Mouse (Mus musculus) heart, adult 2 months (tissue): ENCODE measurements around the gene Chrna7. TPM values are rescaled to one million over a fixed set of nuclear protein-coding genes. Genes with fewer than 3 reads are reported as not detected.

Experiments
- DNase-seq, 2 experiments: peaks; one replicate each; pipeline ENCODE4 v3.0.0; 2021
- H3K27ac ChIP-seq: fragments of 200-600 bp; 2 replicates; pipeline ENCODE4 v1.8.1; 2022
- H3K27me3 ChIP-seq: fragments of 200-500 bp; 2 replicates; pipeline ENCODE4 v1.6.1; 2012; ENCODE audit warnings: mild to moderate bottlenecking, low read length, inconsistent platforms, mixed read lengths; ENCODE audit not compliant: control insufficient read depth, insufficient read depth
- H3K36me3 ChIP-seq: fragments of 200-500 bp; 2 replicates; pipeline ENCODE4 v1.6.1; 2012; ENCODE audit warnings: low read length, inconsistent platforms; ENCODE audit not compliant: control insufficient read depth, insufficient read depth
- H3K4me1 ChIP-seq: fragments of 200-500 bp; 2 replicates; pipeline ENCODE4 v1.6.1; 2011; ENCODE audit warnings: low read length; ENCODE audit not compliant: control insufficient read depth, insufficient read depth
- H3K4me3 ChIP-seq: fragments of 200-600 bp; 2 replicates; pipeline ENCODE4 v1.8.1; 2022
- H3K79me2 ChIP-seq: fragments of 200-500 bp; replicated peaks from 2 replicates; pipeline ENCODE4 v1.6.1; 2012; ENCODE audit warnings: mild to moderate bottlenecking, inconsistent platforms, low read length, moderate library complexity, mixed read lengths; ENCODE audit not compliant: control insufficient read depth, insufficient read depth
- H3K9ac ChIP-seq: fragments of 200-500 bp; 2 replicates; pipeline ENCODE4 v1.6.1; 2012; ENCODE audit warnings: low read depth, mild to moderate bottlenecking, control low read depth, inconsistent platforms, low read length, mixed read lengths
- CTCF ChIP-seq: fragments of 200-600 bp; IDR thresholded peaks from 2 replicates; pipeline ENCODE4 v1.8.1; 2022; ENCODE audit warnings: antibody characterized with exemption, mild to moderate bottlenecking, moderate library complexity
- EP300 ChIP-seq: fragments of 200-500 bp; IDR thresholded peaks from 2 replicates; pipeline ENCODE4 v1.6.1; 2011; ENCODE audit warnings: low read depth, low read length, control low read depth; ENCODE audit not compliant: insufficient read depth
- POLR2A ChIP-seq: fragments of 200-500 bp; IDR thresholded peaks from 2 replicates; pipeline ENCODE4 v1.6.1; 2011; ENCODE audit warnings: mild to moderate bottlenecking, low read depth, low read length, control low read depth; ENCODE audit not compliant: insufficient read depth
- WGBS: fragments of 180-500 bp; shearing (Covaris S2); methylation state at CpG from one replicate; pipeline ENCODE4 v1.1.7; 2018; 5-methylcytosine and 5-hydroxymethylcytosine counted together
- intact Hi-C: fragments of 180-260 bp; cut with DNase I; formaldehyde crosslinking; loops from one replicate; pipeline ENCODE4 v1.15.1; 2025
- long read RNA-seq: library from polyadenylated mRNA; stranded (forward); transcript quantifications from one replicate; pipeline ENCODE4 v2.0.0, GENCODE M21; 2021
- polyA plus RNA-seq: library from polyadenylated mRNA; depleted of rRNA; stranded (reverse); fragments of >200 nt; gene quantifications from 2 replicates; pipeline ENCODE4 v1.2.3, GENCODE M21; 2012; rRNA removed
- total RNA-seq, 2 experiments: library from RNA; stranded (reverse); gene quantifications; 2 replicates each; pipeline ENCODE4 v1.2.3; 2021

Gene Chrna7
- total RNA-seq (not detected), polyA plus RNA-seq (0.06 and 0.09 TPM in 2 replicates)
- long read RNA-seq = 0 reads

DNA sequence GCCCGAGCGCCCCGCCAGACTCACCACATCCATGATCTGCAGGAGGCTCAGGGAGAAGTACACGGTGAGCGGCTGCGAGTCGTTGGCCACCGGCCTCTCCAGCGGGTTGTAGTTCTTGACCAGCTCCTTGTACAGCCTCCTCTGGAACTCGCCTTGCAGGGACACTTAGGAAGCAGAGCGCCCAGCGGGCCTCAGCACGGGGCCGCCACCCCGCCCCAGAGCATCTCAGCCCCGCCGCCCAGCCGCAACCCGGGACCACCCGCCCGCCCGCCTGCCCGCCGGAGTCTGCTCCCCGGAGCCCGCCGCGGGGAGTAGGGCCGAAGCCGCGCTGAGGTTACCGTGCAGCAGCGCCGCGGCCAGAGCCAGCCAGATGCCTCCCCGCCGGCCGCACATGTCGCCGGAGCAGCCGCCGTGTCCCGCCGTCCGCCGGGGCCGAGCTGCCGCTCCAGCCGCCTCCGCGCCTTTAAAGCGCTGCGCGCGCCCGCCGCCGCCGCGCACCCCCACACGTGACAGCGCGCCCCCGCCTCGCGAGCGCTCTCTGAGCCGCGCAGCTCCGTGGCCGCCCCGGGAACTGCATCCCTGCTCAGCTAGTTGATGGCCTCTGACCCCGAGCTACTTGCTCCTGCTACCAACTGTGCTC, at the start of gene Chrna7:
Gene Chrna7 (minus strand): TSS at position 486 of the 640 bp plus-strand sequence.
- WGBS = 2% methylated on average over 71 of the region's 73 CpGs
- Histone ChIP-seq H3K79me2 (no peaks in the 10 kb centered on the region), H3K4me3 (peak within 1 kb of the TSS; percentile 32), H3K4me1 (no peaks in the 10 kb centered on the region; the same call in 1 of the 2 replicates), H3K27me3 (no peaks in the 10 kb centered on the region), H3K36me3 (no peaks in the 10 kb centered on the region), H3K27ac (no peak within 1 kb of the TSS), H3K9ac (peak within 1 kb of the TSS; percentile 55; the same call in 1 of the 2 replicates)
- TF ChIP-seq EP300 (no peak), CTCF (peak; percentile 80), POLR2A (no peak)
- intact Hi-C loops = no loop called here
- peak; percentile 70 to 78 for DNase-seq

DNA sequence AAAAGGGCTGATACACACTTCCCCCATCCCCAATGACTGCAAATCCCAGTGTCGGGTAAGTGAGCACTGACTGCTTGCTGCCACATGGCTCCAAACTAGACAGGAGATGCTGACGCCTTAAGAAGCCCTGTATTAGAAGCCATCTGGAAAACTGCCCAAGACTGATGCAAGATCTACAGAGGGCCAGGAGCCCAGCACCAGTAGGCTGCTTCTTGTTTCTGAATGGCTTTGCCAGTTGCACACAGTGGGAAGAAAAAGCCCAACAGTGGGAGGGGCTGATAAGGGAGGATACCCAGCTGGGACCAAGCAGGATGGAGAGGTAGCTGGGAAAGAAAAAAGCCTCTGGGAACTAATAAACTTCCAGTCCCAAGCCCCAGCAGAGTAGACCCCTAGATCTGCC, 37.0 kb upstream of the Chrna7 start:
- WGBS = 53% methylated on average over 2 of the region's 2 CpGs
- intact Hi-C loops = no loop called here
- H3K79me2 ChIP-seq = no peaks in the 10 kb centered on the region
- TF ChIP-seq POLR2A (no peak), EP300 (no peak), CTCF (no peak)
- H3K4me1 ChIP-seq = no peaks in the 10 kb centered on the region
- no peaks in the 10 kb centered on the region for H3K36me3 ChIP-seq
- H3K9ac ChIP-seq = no peak overlapping the region
- DNase-seq = no peak
- H3K4me3 ChIP-seq = no peak overlapping the region
- no peak overlapping the region for H3K27ac ChIP-seq
- H3K27me3 ChIP-seq = no peaks in the 10 kb centered on the region

DNA sequence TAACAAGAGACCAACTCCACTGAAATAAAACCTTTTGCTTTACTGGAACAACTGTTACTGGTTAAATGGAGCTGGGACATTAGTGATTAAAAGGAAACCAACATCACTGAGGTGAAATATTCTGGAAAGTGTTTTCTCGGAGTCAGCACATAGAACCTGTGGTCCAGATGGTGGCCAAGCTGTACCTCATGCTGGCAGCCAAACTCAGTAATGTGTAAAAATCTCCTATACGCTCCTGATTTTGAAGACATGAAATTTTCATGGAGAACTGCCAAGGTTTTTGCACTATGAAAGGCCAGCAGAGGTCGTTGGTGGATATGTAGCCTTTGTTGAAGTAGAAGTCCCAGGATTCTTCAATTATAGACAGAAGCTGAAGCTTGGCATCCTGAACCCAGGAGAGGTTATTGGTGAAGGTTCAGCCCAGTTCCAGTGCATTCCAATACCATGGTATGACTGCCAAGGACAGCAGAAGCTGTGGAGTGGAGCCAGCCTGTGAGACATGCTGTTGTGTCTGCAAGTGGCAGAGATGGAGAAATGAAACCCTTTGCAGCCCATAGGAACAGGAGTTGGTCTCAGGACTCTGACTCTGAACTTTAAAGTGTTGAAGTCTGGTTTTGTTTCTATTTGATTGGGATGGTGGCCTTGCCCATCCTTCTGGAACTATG, 25.6 kb upstream of the Chrna7 start:
- intact Hi-C loops = no loop called here
- no peak overlapping the region for H3K27ac ChIP-seq
- 62% methylated on average over 3 of the region's 3 CpGs for WGBS
- H3K27me3 ChIP-seq = no peaks in the 10 kb centered on the region
- TF ChIP-seq CTCF = no peak
- TF ChIP-seq EP300 = no peak
- TF ChIP-seq POLR2A = no peak
- no peak overlapping the region for H3K9ac ChIP-seq
- no peak for DNase-seq
- no peaks in the 10 kb centered on the region for H3K79me2 ChIP-seq
- H3K36me3 ChIP-seq = no peaks in the 10 kb centered on the region
- no peak overlapping the region for H3K4me3 ChIP-seq
- no peaks in the 10 kb centered on the region for H3K4me1 ChIP-seq

DNA sequence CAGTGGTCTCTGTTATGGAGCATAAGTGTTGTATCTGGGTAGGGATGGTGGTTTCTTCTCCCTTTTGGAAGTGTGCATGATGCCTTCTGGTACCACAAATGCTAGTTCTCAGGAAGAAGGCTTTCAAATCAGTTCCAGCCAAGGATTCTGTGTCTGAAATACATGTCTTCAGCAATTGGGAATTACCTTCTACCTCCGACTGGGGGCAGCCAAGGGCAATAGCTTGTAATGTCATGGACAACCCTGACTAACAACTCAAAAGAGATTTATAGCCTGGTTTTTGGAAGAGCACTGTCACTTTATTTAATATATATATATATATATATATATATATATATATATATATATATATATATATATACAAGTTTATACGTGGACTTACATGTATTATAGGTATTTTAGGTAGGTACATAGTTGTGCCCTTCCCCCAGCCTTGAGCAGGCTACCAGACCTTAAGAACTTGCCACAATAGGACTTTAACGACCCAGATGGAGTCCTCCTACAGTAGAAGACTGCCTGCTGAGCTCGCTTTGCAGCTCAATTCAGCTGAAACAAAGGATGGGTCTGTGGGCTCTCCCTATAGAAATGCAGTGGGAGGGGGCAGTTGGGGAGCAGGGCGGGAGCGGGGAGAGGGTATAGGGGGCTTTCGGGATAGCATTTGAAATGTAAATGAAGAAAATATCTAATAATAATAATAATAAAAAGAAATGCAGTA, 12.9 kb upstream of the Chrna7 start:
- TF ChIP-seq EP300 (no peak), POLR2A (no peak), CTCF (no peak)
- intact Hi-C loops = no loop called here

DNA sequence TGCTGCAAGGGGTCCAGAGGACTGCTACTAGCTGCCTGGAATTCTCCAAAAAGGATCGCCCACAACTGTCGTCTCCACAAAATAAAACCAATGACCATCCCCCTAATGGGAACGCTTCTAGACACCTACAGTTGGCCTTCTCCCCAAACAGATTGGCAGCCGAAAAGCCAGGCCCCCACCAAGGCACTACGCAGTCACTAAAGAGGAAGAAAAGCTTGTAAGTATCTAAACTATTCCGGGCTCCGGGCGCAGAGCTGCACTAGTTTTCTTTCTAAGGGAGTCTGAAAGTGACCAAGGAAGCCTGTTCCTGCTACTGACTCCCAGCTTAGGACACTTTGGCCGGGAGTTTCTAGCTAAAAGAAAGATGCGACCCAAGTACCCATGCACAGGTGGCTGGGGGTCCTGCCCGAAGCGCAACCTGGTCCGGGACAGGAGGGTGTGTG, 707 bp downstream of the Chrna7 start:
- no peaks in the 10 kb centered on the region for H3K79me2 ChIP-seq
- no peak for DNase-seq
- H3K27ac ChIP-seq = no peak overlapping the region
- no peaks in the 10 kb centered on the region for H3K27me3 ChIP-seq
- no peaks in the 10 kb centered on the region for H3K36me3 ChIP-seq
- peak overlapping the region; percentile 32 for H3K4me3 ChIP-seq
- H3K4me1 ChIP-seq = no peaks in the 10 kb centered on the region; the same call in 1 of the 2 replicates
- 2% methylated on average over 13 of the region's 13 CpGs for WGBS
- intact Hi-C loops = no loop called here
- no peak overlapping the region for H3K9ac ChIP-seq
- TF ChIP-seq CTCF = no peak
- TF ChIP-seq POLR2A = no peak
- no peak for TF ChIP-seq EP300

More for the DNA sequence above, 12.9 kb upstream of the Chrna7 start:
- no peaks in the 10 kb centered on the region for H3K36me3 ChIP-seq
- no peaks in the 10 kb centered on the region for H3K27me3 ChIP-seq
- no peaks in the 10 kb centered on the region for H3K4me1 ChIP-seq
- H3K9ac ChIP-seq = no peak overlapping the region
- H3K4me3 ChIP-seq = no peak overlapping the region
- H3K79me2 ChIP-seq = no peaks in the 10 kb centered on the region
- no peak overlapping the region for H3K27ac ChIP-seq
- DNase-seq = no peak
- WGBS = 35% methylated on average over 7 of the region's 7 CpGs

DNA sequence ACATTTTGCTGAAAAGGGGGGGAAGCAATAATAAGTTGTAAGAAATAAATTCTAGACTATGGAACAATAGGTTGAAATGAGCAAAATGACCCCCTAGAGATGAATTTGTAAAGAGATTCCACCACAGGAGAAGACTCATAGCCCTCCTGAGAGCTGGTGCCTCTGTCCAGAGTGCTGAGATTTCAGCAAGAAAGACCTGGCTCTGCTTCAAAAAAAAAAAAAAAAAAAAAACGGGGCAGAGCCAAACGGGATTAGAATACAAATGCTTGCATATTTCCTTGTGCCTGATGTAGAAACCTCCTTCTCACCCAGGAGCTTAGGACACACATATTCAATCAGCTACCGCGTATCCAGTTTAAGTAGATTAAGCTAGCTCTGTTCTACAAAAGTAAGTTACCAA, 2.9 kb downstream of the Chrna7 start:
- DNase-seq = no peak
- Histone ChIP-seq H3K36me3 (no peaks in the 10 kb centered on the region), H3K4me3 (no peak overlapping the region), H3K27me3 (no peaks in the 10 kb centered on the region), H3K27ac (no peak overlapping the region), H3K79me2 (no peaks in the 10 kb centered on the region), H3K4me1 (no peaks in the 10 kb centered on the region; the same call in 1 of the 2 replicates), H3K9ac (no peak overlapping the region)
- intact Hi-C loops = no loop called here
- 19% methylated on average over 4 of the region's 4 CpGs for whole genome bisulfite sequencing
- TF ChIP-seq EP300 = no peak
- TF ChIP-seq POLR2A = no peak
- no peak for TF ChIP-seq CTCF
